Comparison of ENCODE assay signal across 18 mouse cellular contexts in the genomic region with DNA sequence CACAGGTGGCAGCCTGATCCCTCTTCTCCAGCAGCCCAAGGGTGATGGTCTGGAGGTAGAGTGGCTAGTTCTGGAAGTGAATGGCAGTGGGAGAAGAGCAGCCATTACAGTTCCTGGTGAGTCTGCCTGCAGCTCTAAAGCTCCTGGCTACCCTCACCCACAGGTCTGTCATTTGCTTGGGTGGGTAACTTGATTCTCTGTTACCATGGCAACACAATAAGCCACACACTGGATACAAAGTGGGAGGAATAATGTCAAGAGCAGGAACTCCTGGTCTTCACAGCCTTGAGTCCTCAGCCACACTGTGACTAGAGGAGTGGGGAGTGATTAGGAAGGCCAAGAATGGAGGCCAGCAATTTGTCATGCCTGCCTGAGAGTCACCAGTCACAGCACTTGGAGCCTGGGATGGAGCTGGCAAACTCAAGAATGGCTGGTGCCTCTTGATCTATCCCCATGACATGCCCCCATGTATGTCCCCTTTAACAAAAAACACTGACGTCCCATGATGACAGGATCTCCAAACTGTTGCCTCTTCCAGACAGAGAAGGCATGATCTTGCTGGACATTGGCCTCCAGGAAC. TPM values are rescaled to one million over a fixed set of nuclear protein-coding genes. Genes with fewer than 3 reads are reported as not detected.
DNase-seq lines count a peak whose midpoint lies in the region; ATAC-seq lines count a peak whose summit lies in the region.
"Had no signal": no experiment of that assay in that cellular context is flagged by ENCODE, and none has a peak within 500 bp of the region (broad histone marks: within the 10 kb centered on the region; RNA-seq: fewer than 3 reads in every experiment).

No protein-coding gene starts in this region.

- no peak overlapping the region for H3K27ac ChIP-seq in forebrain, embryonic 14.5 days (ENCODE audit: low read depth, low read length)
- no peak overlapping the region for H3K27ac ChIP-seq in forebrain, embryonic 16.5 days (ENCODE audit: low read length)
- peak overlapping the region; percentile 34; the same call in 1 of the 2 replicates for H3K27ac ChIP-seq in midbrain, embryonic 10.5 days (replicated peaks)
- H3K27ac ChIP-seq in midbrain, embryonic 13.5 days, result no peak overlapping the region
- H3K27ac ChIP-seq in limb, embryonic 13.5 days, result no peak overlapping the region
- H3K27ac ChIP-seq: heart, embryonic 10.5 days; layer of hippocampus, adult 2 months; liver, embryonic 13.5 days had no signal

- H3K9ac ChIP-seq in forebrain, embryonic 14.5 days (ENCODE audit: low read length), result no peak overlapping the region
- H3K9ac ChIP-seq in forebrain, embryonic 16.5 days (replicated peaks; ENCODE audit: low read depth, low read length), result no peak overlapping the region
- no peak overlapping the region for H3K9ac ChIP-seq in midbrain, embryonic 13.5 days (replicated peaks)
- H3K9ac ChIP-seq in limb, embryonic 13.5 days, result 0 out of 2 replicates have a peak overlapping the region, but pooled peaks have one; percentile 13
- H3K9ac ChIP-seq: liver, embryonic 13.5 days had no signal

- H3K36me3 ChIP-seq in forebrain, embryonic 14.5 days (ENCODE audit: control insufficient read depth, insufficient read depth, low read length), result no peaks in the 10 kb centered on the region
- no peaks in the 10 kb centered on the region for H3K36me3 ChIP-seq in forebrain, embryonic 16.5 days (ENCODE audit: control insufficient read depth, insufficient read depth)
- H3K36me3 ChIP-seq in midbrain, embryonic 10.5 days, result no peaks in the 10 kb centered on the region
- H3K36me3 ChIP-seq in midbrain, embryonic 13.5 days, result no peaks in the 10 kb centered on the region
- no peaks in the 10 kb centered on the region for H3K36me3 ChIP-seq in limb, embryonic 13.5 days
- H3K36me3 ChIP-seq: heart, embryonic 10.5 days had no signal

- no peak for ATAC-seq in forebrain, embryonic 14.5 days
- ATAC-seq in forebrain, embryonic 16.5 days, result no peak
- ATAC-seq in midbrain, embryonic 13.5 days, result no peak
- ATAC-seq in limb, embryonic 13.5 days (ENCODE audit: low FRiP score, low read depth), result no peak

- H3K9me3 ChIP-seq in forebrain, embryonic 14.5 days (replicated peaks; ENCODE audit: control insufficient read depth, low read length), result no peaks in the 10 kb centered on the region
- H3K9me3 ChIP-seq in forebrain, embryonic 16.5 days (ENCODE audit: control insufficient read depth, low read length), result no peaks in the 10 kb centered on the region
- no peaks in the 10 kb centered on the region for H3K9me3 ChIP-seq in midbrain, embryonic 10.5 days (replicated peaks)
- no peaks in the 10 kb centered on the region for H3K9me3 ChIP-seq in midbrain, embryonic 13.5 days
- no peaks in the 10 kb centered on the region for H3K9me3 ChIP-seq in limb, embryonic 13.5 days
- H3K9me3 ChIP-seq: heart, embryonic 10.5 days; liver, embryonic 13.5 days had no signal

- no peaks in the 10 kb centered on the region for H3K4me1 ChIP-seq in forebrain, embryonic 14.5 days (ENCODE audit: control insufficient read depth, insufficient read depth, low read length)
- peaks cover 11% of the 10 kb centered on the region; the same call in 1 of the 2 replicates for H3K4me1 ChIP-seq in forebrain, embryonic 16.5 days (replicated peaks; ENCODE audit: control insufficient read depth, insufficient read depth, low read length)
- peaks cover 28% of the 10 kb centered on the region for H3K4me1 ChIP-seq in midbrain, embryonic 10.5 days
- H3K4me1 ChIP-seq in midbrain, embryonic 13.5 days (replicated peaks), result peaks cover 24% of the 10 kb centered on the region
- H3K4me1 ChIP-seq in limb, embryonic 13.5 days, result peaks cover 9% of the 10 kb centered on the region

- no peaks in the 10 kb centered on the region for H3K27me3 ChIP-seq in forebrain, embryonic 14.5 days (replicated peaks; ENCODE audit: control insufficient read depth, insufficient read depth, low read length)
- H3K27me3 ChIP-seq in forebrain, embryonic 16.5 days (replicated peaks; ENCODE audit: control insufficient read depth, insufficient read depth, low read length), result no peaks in the 10 kb centered on the region
- no peaks in the 10 kb centered on the region for H3K27me3 ChIP-seq in midbrain, embryonic 10.5 days (ENCODE audit: low read depth, poor library complexity, severe bottlenecking)
- H3K27me3 ChIP-seq in midbrain, embryonic 13.5 days, result no peaks in the 10 kb centered on the region
- H3K27me3 ChIP-seq in limb, embryonic 13.5 days, result no peaks in the 10 kb centered on the region
- H3K27me3 ChIP-seq: liver, embryonic 13.5 days had no signal

- no peak overlapping the region for H3K4me2 ChIP-seq in forebrain, embryonic 14.5 days (ENCODE audit: low read length)
- H3K4me2 ChIP-seq in forebrain, embryonic 16.5 days (ENCODE audit: low read length), result no peak overlapping the region
- no peak overlapping the region for H3K4me2 ChIP-seq in midbrain, embryonic 13.5 days (replicated peaks)
- H3K4me2 ChIP-seq in limb, embryonic 13.5 days (replicated peaks), result no peak overlapping the region
- H3K4me2 ChIP-seq: liver, embryonic 13.5 days had no signal

- 96% methylated on average over 1 of the region's 1 CpGs for WGBS in forebrain, embryonic 14.5 days
- 95% methylated on average over 1 of the region's 1 CpGs for WGBS in forebrain, embryonic 16.5 days
- 94% methylated on average over 1 of the region's 1 CpGs for WGBS in midbrain, embryonic 10.5 days
- 88% methylated on average over 1 of the region's 1 CpGs for WGBS in midbrain, embryonic 13.5 days
- 82% methylated on average over 1 of the region's 1 CpGs for WGBS in limb, embryonic 13.5 days

- peak; percentile 32 for DNase-seq in forebrain, embryonic 14.5 days (ENCODE audit: low spot score)
- no peak for DNase-seq in midbrain, embryonic 10.5 days (ENCODE audit: low spot score)
- no peak for DNase-seq in spleen, postnatal 4 days (ENCODE audit: low spot score in 2 of 2)
- DNase-seq in T-cell, adult 2 months (ENCODE audit: low spot score), result no peak
- DNase-seq: cerebellum, postnatal 25 days; gastrocnemius, postnatal 36 days; heart, postnatal 14 days; kidney, adult 8-10 months; liver, embryonic 13.5 days; right cerebral cortex, adult 18-20 months; spleen, adult 18-20 months; thymus, postnatal 4 days had no signal

- no peak overlapping the region for H3K4me3 ChIP-seq in forebrain, embryonic 14.5 days (ENCODE audit: low read depth, low read length)
- no peak overlapping the region for H3K4me3 ChIP-seq in forebrain, embryonic 16.5 days (replicated peaks; ENCODE audit: low read length)
- H3K4me3 ChIP-seq in midbrain, embryonic 10.5 days, result no peak overlapping the region
- no peak overlapping the region for H3K4me3 ChIP-seq in midbrain, embryonic 13.5 days (replicated peaks)
- H3K4me3 ChIP-seq in limb, embryonic 13.5 days, result no peak overlapping the region
- H3K4me3 ChIP-seq: heart, embryonic 10.5 days; layer of hippocampus, adult 2 months; liver, embryonic 13.5 days; myocyte had no signal

RNA-seq across cellular contexts. Expression of a gene that starts 13.4 kb away (rescaled TPM):
- not detected in 2 replicates for polyA plus RNA-seq in forebrain, embryonic 14.5 days (2014; fragmentation: Nextera tagmentation; extraction: Ambion mirVana)
- not detected in 2 replicates for polyA plus RNA-seq in forebrain, embryonic 16.5 days (2015; fragmentation: Nextera tagmentation; extraction: Ambion mirVana)
- not detected in 2 replicates for polyA plus RNA-seq in midbrain, embryonic 10.5 days (2016; fragmentation: Nextera tagmentation; extraction: Ambion mirVana)
- not detected in 2 replicates for polyA plus RNA-seq in midbrain, embryonic 13.5 days (2015; fragmentation: Nextera tagmentation; extraction: Ambion mirVana)
- polyA plus RNA-seq in limb, embryonic 13.5 days (2015; fragmentation: Nextera tagmentation; extraction: Ambion mirVana), result 0.26 and 0.28 TPM in 2 replicates
- polyA plus RNA-seq: myocyte had no signal

RNA-seq across cellular contexts. Expression of a gene that starts 16.4 kb away (rescaled TPM):
- polyA plus RNA-seq in forebrain, embryonic 14.5 days (2014; fragmentation: Nextera tagmentation; extraction: Ambion mirVana), result 0.09 and 0.18 TPM in 2 replicates
- polyA plus RNA-seq in forebrain, embryonic 16.5 days (2015; fragmentation: Nextera tagmentation; extraction: Ambion mirVana), result 0.29 and 0.38 TPM in 2 replicates
- 0.04 and 0.05 TPM in 2 replicates for polyA plus RNA-seq in midbrain, embryonic 10.5 days (2016; fragmentation: Nextera tagmentation; extraction: Ambion mirVana)
- 0.17 and 0.22 TPM in 2 replicates for polyA plus RNA-seq in midbrain, embryonic 13.5 days (2015; fragmentation: Nextera tagmentation; extraction: Ambion mirVana)
- polyA plus RNA-seq in limb, embryonic 13.5 days (2015; fragmentation: Nextera tagmentation; extraction: Ambion mirVana), result 0.51 and 0.70 TPM in 2 replicates
- polyA plus RNA-seq: myocyte had no signal

RNA-seq across cellular contexts. Expression of a gene that starts 57.7 kb away (rescaled TPM):
- 0.77 and 1.3 TPM in 2 replicates for polyA plus RNA-seq in forebrain, embryonic 14.5 days (2014; fragmentation: Nextera tagmentation; extraction: Ambion mirVana)
- 1.1 and 1.5 TPM in 2 replicates for polyA plus RNA-seq in forebrain, embryonic 16.5 days (2015; fragmentation: Nextera tagmentation; extraction: Ambion mirVana)
- polyA plus RNA-seq in midbrain, embryonic 10.5 days (2016; fragmentation: Nextera tagmentation; extraction: Ambion mirVana), result 2.0 and 2.2 TPM in 2 replicates
- 1.00 and 1.4 TPM in 2 replicates for polyA plus RNA-seq in midbrain, embryonic 13.5 days (2015; fragmentation: Nextera tagmentation; extraction: Ambion mirVana)
- polyA plus RNA-seq in limb, embryonic 13.5 days (2015; fragmentation: Nextera tagmentation; extraction: Ambion mirVana), result 5.1 and 5.5 TPM in 2 replicates
